Mouse (Mus musculus) v-Abl transformed pro-B cells (cell line): Measurements from ENCODE around the gene Atf7ip2.
"Not testable (repeated sequence)": the region's sequence is repeated elsewhere in the genome, so short reads cannot be mapped to it uniquely, and the experiment has no call there.

Experiments used
- in situ Hi-C, 2 experiments: fragments of 400-800 bp; cut with MboI; formaldehyde crosslinking; loops; one replicate each; pipeline ENCODE4 v1.15.1; 2025; ENCODE audit not compliant: unreplicated experiment in 2 of 2

The Atf7ip2 gene

GRCm38 (mm10) chr16:10192679-10193506, at the start of gene Atf7ip2:
TSS of gene Atf7ip2 (plus strand) at chr16:10192712.
- in situ Hi-C loops: no loop called here

- in situ Hi-C loops: no loop called here
Measured at GRCm38 (mm10) chr16:10143166-10143565, 49.3 kb upstream of the Atf7ip2 start.

DNA sequence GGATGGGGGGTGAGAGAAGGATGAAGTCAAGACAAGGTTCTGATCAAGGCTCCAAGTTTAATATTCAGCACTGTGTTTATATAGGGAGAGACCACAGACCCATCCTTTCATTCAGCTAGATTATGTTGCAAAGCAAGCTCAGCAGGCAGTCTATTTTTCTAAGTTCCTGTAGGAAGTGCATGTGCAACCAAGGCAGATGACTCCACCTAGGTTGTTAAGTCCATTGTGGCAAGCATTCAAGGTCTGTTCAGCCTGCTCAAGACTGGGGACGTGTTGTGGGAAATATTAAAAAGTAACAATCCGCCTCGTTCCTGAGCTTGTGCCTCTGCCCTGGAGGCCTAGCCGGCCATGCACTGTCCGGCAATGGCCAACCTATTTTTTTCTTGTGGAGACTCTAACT, 45.1 kb upstream of the Atf7ip2 start:
- in situ Hi-C loops: no loop called here

DNA sequence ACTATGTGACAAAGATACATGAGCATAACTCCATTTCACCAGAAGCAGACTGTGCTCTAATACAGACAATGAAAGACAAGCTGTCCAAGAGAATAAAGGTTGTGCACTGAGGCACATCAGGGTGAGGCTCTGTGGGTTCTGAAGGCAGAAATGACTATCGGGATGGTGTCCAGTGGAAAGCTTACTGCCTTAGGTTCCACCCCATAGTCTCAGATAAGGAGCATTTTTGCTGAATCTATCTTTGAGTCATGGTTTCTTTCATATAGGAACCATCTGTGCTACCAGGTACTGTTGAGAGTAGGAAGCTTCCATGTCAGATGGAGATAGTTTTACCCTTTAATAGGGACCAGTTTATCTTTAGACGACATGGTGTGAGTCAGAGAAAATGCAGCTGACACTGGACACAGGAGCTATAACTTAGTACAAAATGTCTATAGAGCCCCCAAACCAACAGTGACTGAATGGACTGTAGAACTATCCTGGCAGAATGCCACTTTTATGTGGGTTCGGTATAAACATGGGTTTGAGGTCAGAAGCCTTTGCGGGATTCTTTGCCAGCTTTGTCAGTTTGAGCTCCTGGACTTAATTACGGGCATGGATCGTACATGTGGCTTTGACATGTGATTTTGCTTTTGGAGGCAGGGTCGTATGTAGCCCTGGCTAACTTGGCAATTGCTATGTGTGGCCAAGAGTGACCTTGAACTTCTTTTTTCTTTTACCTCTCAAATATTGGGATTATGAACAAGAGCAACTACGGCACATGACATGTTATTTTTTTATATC, 23.2 kb upstream of the Atf7ip2 start:
- in situ Hi-C loops: no loop called here

DNA sequence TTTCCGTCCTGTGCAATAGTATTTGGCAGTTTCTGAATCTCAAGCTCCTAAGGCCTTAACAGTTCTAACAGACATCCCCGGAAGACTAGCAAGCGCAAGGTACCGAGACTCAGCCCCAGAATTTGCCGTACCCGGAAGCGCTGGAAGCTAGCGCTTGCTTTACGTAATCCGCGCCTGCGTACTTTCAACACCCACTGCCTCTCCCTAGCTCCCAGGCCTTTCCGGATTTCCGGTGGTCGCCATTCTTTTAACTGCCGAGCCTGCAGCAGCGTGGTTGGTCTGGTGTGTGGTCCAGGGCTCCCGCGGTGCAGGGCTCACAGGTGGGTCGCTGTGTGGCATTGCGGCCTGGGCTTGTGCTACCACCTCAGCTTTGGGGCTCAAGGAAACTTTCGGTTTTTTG, 22.5 kb upstream of the Atf7ip2 start, which contains the start of gene Rpl39l:
Gene Rpl39l (plus strand): TSS at position 222 of the 400 bp plus-strand sequence.
- in situ Hi-C loops: no loop called here

GRCm38 (mm10) chr16:10171276-10171675, 21.2 kb upstream of the Atf7ip2 start:
- in situ Hi-C loops: no loop called here

DNA sequence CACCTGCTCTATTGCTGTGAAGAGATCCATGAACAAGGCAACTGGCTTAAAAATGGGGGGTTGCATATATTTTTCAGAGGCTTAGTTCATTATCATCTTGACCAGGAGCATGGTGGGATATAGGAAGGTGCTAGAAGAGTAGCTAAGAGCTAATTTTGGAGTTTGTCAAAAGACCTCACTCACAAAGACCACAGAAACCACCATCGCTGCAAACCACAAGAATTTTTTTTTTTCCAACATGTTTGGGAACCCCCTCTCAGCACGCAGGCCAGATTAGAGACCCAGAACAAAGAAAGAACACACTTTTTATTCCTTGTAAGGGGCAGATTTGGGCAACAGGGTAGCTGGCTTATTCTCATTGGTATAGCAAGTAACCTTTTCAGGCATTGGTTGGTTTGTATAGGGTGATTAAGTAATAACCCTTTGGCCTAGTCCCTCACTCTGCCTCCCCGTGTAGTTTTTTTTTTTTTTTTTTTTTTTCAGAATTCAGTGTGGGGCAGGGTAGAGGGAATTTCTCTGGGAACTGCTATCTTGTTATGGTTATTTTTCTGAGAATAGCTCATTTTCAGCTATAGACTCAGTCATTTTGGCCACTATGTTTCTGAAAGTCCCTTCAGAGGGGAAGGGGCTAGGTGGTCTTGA, 20.2 kb upstream of the Atf7ip2 start:
- in situ Hi-C loops: no loop called here

DNA sequence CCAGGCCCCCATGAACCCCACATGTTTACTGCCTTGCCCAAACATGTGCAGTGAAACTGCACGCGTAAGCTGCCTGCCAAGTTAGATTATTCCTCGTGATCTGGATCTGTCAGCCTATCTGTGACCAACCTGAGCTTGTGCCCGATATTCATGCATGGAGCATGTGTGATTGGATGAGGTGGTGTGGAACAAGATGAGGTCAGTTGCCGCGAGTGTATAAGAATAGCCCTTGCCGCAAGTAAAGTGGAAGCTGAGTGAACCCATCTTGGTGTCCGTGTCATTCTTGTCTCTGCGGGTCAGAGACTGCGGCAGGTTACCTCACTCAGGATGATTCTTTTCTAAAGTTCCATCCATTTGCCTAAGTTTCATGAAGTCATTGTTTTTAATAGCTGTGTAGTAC, 5.1 kb upstream of the Atf7ip2 start:
- in situ Hi-C loops: not testable (repeated sequence)

DNA sequence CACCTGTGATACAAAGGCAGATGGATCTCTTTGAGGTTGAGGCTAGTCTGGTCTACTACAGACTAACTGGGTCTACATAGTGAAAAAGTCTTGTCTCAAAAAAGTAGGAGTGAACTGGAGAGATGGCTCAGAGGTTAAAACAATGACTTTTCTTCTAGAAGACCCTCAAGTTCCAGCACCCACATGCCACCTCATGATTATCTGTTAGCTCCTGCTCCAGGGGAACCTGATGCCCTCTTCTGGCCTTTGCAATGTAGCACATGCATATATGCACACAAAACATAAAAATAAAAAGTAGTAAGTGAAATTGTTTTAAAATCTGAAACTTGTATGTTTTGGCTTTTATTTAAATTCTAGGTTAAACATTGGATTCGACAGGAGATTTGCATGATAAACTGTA, 16.3 kb downstream of the Atf7ip2 start:
- in situ Hi-C loops: no loop called here

DNA sequence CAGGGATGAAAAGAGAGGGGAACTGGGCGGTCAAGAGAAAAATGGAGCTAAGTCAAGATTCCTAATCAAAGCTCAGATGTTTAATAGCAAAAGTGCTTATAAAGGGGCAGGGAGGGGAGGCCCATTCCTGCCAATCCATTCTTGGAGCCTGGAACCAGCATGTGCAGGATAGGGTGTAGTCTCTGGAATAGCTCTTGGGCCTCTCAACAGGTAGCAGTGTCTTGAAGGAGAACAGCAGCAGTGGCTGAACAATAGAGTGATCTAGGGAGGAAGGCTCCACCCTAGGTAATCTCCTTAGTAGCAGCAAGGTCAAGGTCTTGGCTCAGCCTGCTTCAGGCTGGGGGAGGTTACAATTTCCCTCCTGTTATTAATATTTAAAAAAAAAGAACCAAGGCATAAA, 23.9 kb downstream of the Atf7ip2 start:
- in situ Hi-C loops: not testable (repeated sequence)

- in situ Hi-C loops: not testable (repeated sequence)
Measured at GRCm38 (mm10) chr16:10217020-10217419, 24.5 kb downstream of the Atf7ip2 start.

DNA sequence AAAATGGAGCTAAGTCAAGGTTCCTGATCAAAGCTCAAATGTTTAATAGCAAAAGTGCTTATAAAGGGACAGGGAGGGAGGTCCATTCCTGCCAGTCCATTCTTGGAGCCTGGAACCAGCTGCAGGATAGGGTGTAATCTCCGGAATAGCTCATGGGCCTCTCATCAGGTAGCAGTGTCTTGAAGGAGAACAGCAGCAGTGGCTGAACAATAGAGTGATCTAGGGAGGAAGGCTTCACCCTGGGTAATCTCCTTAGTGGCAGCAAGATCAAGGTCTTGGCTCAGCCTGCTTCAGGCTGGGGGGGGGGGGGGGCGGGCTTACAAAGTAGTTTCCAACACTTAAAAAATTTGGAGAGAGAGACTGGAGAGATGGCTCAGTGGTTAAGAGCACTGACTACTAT, 34.8 kb downstream of the Atf7ip2 start:
- in situ Hi-C loops: no loop called here

DNA sequence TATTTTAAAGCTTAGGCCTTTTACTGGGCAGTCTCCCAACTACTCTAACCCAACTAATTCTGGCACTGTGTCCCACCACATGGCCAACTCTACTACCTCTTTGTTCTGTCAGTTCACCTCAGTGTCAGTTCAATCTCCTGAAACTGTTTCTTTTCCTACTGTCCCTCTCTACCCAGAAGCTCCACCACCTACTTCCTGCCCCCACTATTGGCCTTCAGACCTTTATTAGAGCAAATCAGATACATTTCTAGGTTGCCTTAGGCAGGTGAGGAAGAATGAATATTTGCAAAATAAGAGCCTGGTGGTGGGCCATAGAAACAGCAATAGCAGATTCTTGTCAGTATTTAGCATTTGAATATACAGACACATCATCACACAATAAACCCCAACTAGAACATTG, 44.1 kb downstream of the Atf7ip2 start:
- in situ Hi-C loops: no loop called here

- in situ Hi-C loops: loop anchor here in 1 of 2 experiments (25.0 kb wide), 1 partner anchor 1842 kb away; no protein-coding TSS in a partner anchor
Measured at GRCm38 (mm10) chr16:10253993-10254392, 61.5 kb downstream of the Atf7ip2 start.

DNA sequence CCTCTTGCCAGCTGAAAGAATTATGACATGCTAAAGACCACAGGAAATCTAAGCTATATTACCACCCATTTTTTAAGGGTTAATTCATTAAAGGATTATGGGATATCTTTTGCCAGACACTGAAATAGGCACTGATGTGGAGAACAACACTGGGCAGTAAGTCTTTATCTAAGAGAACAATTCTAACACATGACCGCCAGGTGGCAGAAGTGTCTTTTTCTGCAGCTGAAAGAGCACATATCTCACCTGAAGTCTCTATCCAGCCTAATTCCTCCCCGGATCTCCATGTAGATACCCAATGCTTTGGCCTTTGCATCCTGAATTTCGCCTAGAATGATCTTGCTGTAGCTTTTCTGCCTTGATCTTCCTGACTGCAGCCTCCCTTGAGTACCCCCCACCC, 79.7 kb downstream of the Atf7ip2 start:
- in situ Hi-C loops: loop anchor here in 1 of 2 experiments (10.0 to 25.0 kb wide), 2 partner anchors 583 to 1860 kb away; no protein-coding TSS in a partner anchor

- in situ Hi-C loops: loop anchor here in 1 of 2 experiments (10.0 to 25.0 kb wide), 2 partner anchors 580 to 1862 kb away; no protein-coding TSS in a partner anchor
Measured at GRCm38 (mm10) chr16:10274465-10274864, 82.0 kb downstream of the Atf7ip2 start.

GRCm38 (mm10) chr16:10276778-10277177, 84.3 kb downstream of the Atf7ip2 start:
- in situ Hi-C loops: loop anchor here (5.0 to 10.0 kb wide), 3 partner anchors 121 to 578 kb away; partner anchors contain the start of gene Tekt5 (in 1 of the 2)

GRCm38 (mm10) chr16:10280286-10280951, 87.9 kb downstream of the Atf7ip2 start:
- in situ Hi-C loops: loop anchor here in 1 of 2 experiments (5.0 kb wide), 1 partner anchor 107 kb away; no protein-coding TSS in a partner anchor

GRCm38 (mm10) chr16:10281890-10282289, 89.4 kb downstream of the Atf7ip2 start:
- in situ Hi-C loops: loop anchor here in 1 of 2 experiments (5.0 kb wide), 1 partner anchor 105 kb away; no protein-coding TSS in a partner anchor
